Mouse (Mus musculus): Measurements from ENCODE around the gene Gm9944. TPM values are rescaled to one million over a fixed set of nuclear protein-coding genes. Genes with fewer than 3 reads are reported as not detected.

Gene Gm9944
- not detected for total RNA-seq (2022)

DNA sequence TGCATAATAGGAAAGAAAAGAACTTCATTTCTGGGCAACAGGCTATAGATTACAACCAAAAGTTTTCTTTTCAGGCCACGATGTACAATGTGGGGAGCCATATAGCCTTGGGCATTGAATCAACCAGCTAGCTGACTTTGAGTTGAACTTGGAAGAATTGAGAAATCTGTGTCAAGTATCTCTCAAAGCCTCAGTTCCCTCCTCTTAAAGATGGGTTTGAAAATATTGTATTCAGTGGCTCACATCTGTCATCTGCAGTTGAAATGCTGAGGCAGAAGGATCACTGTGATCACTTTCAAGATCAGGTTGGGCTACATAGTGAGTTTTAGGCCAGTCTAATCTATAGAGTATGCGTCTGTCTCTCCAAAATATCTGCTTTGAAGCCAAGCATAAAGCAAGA, at the start of gene Gm9944:
Gm9944 (minus strand) TSS at position 101 of the 400 bp plus-strand sequence.
- no peak for DNase-seq (ENCODE audit: low spot score in 2 of 2)

DNA sequence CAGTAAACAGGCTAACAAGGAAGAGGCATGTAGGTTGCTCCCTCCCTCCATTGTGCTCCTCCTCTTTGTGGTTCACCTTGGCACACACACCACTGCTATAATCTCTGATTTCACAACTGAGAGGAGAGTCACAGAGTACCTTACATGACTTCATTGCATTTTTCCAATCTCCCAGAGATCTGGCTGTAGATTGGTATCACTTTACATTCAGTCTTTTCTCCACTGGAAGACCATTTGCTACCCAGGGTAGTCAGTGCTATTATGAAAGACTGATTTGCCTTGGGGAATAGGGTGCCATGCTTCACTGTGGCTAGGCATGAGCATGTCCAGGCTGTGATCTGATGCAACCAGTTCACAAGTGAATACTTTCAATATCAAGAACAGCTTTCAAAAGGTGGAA, 40.2 kb upstream of the Gm9944 start:
- DNase-seq (ENCODE audit: low spot score in 2 of 2) = no peak

DNA sequence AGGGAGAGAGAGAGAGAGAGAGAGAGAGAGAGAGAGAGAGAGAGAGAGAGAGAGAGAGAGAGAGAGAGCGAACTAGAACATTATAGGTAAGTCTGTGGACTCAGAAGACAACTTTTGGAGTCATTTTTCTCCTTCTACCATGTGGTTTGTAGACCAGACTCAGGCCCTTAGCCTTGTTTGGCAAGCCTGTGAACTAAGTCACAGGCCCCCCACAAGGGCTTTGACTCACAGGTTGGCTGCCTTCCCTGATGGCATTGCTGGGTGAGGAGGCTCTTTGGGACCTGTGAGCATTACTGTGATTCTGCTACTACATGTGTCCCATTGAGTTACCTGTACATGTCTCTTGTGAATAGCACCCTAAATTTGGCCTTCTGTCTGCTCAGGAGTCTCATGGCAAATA, 15.0 kb upstream of the Gm9944 start:
- no peak for DNase-seq (ENCODE audit: low spot score in 2 of 2)

DNA sequence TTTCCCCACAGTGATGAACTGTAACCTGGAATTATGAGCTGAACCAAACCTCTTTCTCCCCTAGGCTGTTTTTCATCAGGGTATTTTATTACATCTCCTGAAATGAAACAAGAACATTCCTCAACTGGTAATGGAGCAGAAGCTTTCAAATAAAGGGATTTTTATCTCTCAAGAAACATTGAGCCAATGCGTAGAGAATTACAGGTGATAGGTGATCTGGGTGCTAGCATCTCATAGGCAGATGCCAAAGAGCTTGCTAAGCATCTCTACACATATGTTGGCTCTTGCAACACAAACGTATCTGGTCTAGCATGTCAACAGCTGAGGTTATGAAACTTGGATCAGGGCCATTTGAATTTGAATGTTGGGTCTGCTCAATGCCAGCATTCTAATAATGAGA, 12.1 kb upstream of the Gm9944 start:
- DNase-seq (ENCODE audit: low spot score in 2 of 2) = no peak

DNA sequence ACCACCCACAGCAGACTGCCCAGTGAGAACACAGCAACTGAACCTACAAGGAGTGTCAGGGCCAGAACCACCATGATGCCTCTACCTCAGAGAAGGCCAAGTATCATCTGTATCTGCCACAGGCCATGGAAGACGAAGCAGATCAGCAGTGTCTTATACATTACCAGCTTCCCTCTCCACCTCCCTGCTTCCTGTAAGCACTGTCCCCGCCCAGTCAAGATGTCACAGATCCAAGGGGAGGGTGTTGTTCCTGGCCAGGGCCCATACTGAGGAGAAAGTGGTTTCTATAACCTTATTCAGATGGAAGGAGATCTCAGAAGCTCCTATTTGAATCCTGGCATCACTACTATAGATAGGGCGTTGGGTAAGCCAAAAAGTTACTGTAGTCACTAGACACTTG, 10.5 kb upstream of the Gm9944 start, which contains the start of gene Aadacl3:
Aadacl3 (minus strand) TSS at position 101 of the 400 bp plus-strand sequence.
- no peak for DNase-seq (ENCODE audit: low spot score in 2 of 2)

DNA sequence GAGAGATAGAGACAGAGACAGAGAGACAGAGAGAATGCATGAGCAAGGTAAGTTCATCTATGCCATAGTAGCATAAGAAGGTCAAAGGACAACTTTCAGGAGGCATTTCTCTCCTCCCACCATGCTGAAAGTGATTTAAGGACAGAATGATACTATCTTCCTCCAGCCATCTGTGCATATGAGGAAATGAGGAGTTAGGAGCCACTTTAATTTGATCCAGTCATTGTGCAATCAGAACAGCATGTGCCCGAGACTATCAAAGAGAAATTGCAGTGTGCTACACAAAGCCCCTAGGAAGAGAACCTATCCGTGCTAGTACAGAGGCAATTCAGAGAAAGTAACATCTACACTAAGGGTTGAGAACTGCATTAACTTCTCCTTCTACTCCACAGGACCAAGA, 4.6 kb downstream of the Gm9944 start:
- no peak for DNase-seq (ENCODE audit: low spot score in 2 of 2)

DNA sequence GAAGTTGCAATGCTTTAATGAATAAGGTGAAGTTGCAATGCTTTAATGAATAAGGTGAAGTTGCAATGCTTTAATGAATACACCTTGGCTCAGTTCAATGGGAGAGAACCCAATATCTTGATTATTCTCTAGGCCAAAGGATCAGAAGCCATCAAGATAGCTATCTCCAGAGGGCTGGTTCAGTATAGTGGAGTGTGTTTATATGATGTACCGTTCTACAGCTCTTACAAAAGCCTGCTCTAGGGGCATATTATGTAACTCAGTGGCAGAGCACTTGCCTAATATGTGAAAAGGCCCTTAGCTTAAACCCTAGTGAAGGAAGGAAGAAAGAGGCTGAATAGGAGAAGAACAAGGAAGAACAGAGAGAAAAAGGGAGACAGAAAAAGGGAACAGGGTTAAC, 11.5 kb downstream of the Gm9944 start:
- DNase-seq (ENCODE audit: low spot score in 2 of 2) = no peak

DNA sequence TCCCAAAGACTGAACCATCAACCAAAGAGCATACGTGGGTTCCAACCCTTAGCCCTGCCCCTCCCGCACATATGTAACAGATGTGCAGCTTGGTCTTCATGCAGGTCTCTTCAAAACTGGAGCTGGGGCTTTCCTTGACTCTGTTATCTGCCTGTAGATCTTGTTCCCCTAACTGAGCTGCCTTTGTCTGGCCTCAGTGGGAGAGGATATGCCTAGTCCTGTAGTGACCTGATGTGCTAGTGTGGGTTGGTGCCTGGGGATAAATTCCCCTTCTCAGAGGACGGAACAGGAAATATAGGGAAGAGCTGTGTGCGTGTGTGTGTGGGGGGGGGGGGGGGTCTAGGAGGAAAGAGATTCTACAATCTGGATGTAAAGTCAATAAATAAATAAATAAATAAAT, 12.0 kb downstream of the Gm9944 start:
- DNase-seq (ENCODE audit: low spot score in 2 of 2) = no peak

DNA sequence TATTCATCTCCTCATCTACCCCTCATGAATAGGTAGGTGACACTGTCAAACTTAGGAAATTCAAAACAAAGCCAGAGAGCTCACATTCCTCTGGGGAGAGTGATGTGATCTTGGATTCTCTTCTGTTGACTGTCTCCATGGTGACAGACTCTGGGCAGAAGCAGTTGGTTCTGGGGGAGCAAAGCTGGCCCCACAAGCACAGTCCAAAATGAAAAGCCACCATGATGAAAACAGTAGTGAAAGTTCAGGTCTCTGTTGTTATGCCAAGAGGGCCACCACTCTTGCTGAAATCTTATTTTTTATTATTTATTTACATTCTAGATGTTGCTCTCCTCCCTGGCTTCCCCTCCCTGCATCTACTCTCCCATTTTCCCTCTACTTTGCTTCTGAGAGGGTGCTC, 14.4 kb downstream of the Gm9944 start, which contains the start of gene 1700012P22Rik:
1700012P22Rik (minus strand) TSS at position 101 of the 400 bp plus-strand sequence.
- DNase-seq (ENCODE audit: low spot score in 2 of 2) = no peak

DNA sequence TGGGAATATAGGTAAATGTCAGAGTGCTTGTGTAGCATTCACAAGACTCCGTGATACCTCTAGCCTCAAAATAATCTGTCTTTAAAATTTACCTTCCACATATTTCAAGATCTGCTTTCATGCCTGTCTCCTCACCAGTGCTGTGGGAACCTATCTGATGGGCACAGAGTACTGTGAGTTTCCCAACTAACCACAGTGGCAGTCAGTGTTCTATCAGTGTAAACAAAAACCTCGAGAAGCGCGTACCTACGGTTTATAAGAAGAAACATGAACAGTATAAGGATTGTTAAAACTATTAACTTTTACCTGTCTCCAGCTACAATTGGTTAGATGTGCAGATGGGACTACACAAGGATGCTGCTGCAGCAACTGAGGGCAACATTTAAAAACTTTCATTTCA, 19.9 kb downstream of the Gm9944 start:
- no peak for DNase-seq (ENCODE audit: low spot score in 2 of 2)

DNA sequence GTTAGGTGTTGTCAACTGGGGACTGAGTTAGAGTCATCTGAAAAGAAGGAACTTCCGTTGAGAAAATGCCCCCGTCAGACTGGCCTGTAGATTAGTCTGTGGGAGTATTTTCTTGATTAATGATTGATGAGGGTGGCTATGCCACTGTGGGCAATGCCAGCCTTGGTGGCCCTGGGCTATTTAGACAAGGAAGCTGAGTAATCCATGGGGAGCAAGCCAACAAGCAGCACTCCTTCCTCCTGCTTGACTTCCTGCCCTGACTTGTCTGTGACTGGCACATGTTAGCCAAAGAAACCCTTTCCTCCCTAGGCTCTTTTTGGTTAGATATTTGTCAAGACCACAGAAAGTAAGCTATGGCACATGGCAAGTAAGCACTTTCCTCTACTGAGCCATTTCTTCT, 22.4 kb downstream of the Gm9944 start:
- no peak for DNase-seq (ENCODE audit: low spot score in 2 of 2)

DNA sequence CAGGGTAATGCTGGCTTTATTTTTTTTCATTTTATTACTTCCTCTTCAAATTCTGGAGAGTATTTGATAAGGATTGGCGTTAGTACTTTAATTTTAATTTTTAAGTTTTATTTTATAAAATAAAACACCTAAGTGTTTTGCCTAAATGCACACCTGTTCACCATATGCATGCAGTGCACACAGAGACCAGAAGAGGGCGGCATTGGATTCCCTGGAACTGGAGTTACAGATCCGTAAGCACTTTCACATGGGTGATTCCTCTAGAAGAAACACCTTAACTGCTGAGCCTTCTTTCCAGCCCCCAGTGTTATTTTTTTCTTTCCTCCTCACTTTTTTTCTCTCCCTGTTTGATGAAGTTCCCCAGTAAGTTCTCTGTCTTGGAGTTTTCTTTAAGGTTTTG, 24.2 kb downstream of the Gm9944 start:
- DNase-seq (ENCODE audit: low spot score in 2 of 2) = no peak

DNA sequence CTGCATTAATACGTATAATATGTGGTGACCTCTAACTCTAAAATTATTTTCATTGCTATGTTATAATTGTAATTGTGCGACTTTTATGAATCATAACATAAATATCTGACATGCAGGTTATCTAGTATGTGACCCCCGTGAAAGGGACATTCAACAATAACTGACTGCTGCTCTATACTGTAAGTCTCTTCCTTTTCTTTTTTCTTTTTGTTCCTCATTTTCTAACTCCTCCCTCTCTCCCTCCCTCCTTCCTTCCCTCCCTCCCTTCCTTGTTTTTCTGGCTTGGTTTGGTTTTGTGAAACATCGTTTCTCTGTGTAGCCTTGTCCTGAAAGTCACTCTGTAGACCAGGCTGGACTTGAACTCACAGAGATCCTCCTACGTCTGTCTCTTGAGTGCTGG, 28.5 kb downstream of the Gm9944 start:
- DNase-seq (ENCODE audit: low spot score in 2 of 2) = no peak

DNA sequence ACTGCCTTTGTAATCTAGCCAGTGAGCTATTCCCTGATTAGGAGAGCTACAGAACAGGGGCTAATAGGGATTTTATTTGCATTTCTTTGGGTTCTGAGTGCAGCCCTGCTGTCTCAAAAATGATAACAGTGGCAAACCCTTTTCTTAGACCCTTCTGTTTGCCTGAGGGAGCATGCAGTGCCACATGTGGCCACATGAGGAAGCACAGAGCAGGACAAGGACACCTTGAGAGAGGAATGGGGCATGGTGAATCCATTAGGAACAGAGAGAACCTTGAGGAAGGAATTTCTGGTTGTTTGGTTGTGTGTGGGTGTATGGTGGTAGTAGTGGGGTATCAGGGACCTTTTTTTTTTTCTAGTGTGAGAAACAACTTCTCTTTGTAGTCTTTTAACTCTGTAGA, 32.5 kb downstream of the Gm9944 start:
- DNase-seq (ENCODE audit: low spot score in 2 of 2) = no peak

DNA sequence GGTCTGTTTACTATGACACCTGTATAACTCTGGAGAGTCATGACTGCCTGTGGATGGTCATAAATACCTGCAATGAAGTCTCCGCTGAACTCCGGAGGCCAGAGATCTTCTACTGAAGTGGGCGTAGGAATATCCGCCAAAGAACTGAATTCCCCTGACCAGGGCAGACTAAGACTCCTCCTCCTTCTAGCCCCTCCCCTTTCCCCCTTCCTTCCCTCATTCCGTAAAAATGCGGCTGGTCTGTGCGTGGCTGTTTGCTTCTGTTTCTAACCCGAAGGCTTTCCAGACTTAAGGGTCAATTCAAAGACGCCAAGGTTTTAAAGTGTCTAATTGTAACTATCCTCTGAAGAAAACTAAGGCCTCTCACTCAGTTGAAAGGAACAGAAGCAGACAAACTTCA, 44.8 kb downstream of the Gm9944 start, which contains the start of gene Pramef12:
Pramef12 (minus strand) TSS at position 175 of the 400 bp plus-strand sequence.
- DNase-seq (ENCODE audit: low spot score in 2 of 2) = no peak

DNA sequence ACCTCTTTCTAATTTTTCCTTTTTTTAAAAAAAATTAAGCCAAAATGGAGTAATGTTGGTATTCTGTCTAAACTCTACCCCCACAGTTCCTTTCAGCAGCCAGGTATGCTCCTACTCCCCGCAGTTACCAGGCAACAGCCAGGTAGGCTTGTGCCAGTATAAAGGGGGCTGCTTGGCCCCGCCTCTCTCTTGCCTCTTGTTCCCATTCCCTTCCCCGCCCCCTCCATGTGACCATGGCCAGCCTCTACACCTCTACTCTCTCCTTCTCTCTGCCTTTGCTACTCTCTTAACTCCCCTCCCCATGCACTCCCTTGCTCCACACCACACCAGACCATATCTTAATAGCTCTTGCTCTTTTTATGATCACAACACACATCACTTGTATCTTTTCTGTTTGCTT, 46.9 kb downstream of the Gm9944 start:
- no peak for DNase-seq (ENCODE audit: low spot score in 2 of 2)

DNA sequence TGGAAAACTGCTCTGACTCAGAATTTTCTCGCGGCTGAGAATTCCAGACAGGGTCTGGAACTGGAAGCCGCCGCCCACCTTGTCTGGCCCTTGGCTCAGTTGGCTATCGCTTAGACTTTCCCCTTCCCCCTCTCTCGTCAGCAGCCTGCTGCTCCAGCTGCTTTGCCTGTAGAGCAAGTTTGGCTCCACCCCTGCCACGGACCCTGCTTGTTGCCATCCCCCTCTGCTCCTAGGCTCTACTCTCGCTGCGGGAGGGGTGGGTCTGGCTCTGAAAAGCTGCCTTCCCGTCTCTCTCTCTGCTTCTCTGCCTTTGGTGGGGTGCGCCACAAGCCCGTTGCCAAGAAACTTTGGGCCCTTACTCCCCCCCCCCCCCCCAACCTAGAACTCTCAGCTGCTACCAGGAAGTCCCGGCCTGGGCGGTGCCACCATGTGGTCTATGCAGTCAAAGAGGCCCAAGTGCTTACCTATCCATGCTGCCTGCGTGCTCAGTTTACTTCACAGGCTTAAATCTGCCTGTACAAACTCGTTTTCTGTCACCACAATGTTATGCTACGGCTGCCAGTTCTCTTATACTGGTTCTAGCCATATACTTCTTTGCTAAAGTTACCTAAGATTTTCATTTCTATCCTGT, 48.5 kb downstream of the Gm9944 start:
- DNase-seq (ENCODE audit: low spot score in 2 of 2) = no peak

Other genes starting within 250 kb of the Gm9944 start
- not detected for gene C87977, start 240.0 kb downstream of the Gm9944 start, total RNA-seq (2022)
- gene Pramel5, start 172.8 kb downstream of the Gm9944 start, total RNA-seq (2022) = not detected
- gene Gm13128, start 123.1 kb downstream of the Gm9944 start, total RNA-seq (2022) = not detected
- not detected for gene Gm13119, start 95.4 kb downstream of the Gm9944 start, total RNA-seq (2022)
- not detected for gene Pramef20, start 75.4 kb downstream of the Gm9944 start, total RNA-seq (2022)
- gene Pramef12, start 44.9 kb downstream of the Gm9944 start, total RNA-seq (2022) = not detected
- not detected for gene 1700012P22Rik, start 14.5 kb downstream of the Gm9944 start, total RNA-seq (2022)
- gene Aadacl3, start 10.4 kb upstream of the Gm9944 start, total RNA-seq (2022) = not detected
- not detected for gene 9430007A20Rik, start 66.5 kb upstream of the Gm9944 start, total RNA-seq (2022)
- gene Gm13124, start 111.8 kb upstream of the Gm9944 start, total RNA-seq (2022) = not detected
- gene Aadacl4, start 160.4 kb upstream of the Gm9944 start, total RNA-seq (2022) = not detected
- gene Gm436, start 233.1 kb upstream of the Gm9944 start, total RNA-seq (2022) = not detected